Mouse (Mus musculus) hematopoietic multipotent progenitor cell, adult 10-12 weeks (in vitro differentiated cells): ENCODE measurements around the gene Acot11. TPM values are rescaled to one million over a fixed set of nuclear protein-coding genes. Genes with fewer than 3 reads are reported as not detected.

ENCODE experiments used
- polyA plus RNA-seq: library from polyadenylated mRNA; stranded (reverse); fragments of >175 nt; gene quantifications from 2 replicates; pipeline ENCODE4 v1.2.3, GENCODE M21; 2012; ENCODE audit warnings: low replicate concordance

Acot11 gene
- 2.4 and 5.9 TPM in 2 replicates for polyA plus RNA-seq

DNA sequence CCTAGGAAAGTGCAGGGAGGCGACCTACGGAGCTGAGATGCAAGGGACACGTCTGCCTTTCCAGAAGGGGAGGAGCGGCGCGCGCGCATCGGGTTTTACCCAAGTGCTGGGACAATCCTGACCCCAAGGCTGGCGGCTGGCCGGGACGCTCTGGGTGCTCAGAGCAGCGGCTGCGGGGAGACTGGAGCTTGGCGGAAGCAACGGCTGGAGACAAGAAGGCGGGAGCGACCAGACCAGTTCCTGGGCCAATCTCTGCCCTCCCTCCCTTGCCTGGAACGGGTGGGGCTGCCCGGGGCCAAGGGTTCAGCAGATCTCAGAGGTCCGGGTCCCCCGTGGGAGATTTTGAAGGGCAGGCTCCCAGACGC, at the start of gene Acot11:
Gene Acot11 (minus strand): TSS at position 89 of the 365 bp plus-strand sequence.

DNA sequence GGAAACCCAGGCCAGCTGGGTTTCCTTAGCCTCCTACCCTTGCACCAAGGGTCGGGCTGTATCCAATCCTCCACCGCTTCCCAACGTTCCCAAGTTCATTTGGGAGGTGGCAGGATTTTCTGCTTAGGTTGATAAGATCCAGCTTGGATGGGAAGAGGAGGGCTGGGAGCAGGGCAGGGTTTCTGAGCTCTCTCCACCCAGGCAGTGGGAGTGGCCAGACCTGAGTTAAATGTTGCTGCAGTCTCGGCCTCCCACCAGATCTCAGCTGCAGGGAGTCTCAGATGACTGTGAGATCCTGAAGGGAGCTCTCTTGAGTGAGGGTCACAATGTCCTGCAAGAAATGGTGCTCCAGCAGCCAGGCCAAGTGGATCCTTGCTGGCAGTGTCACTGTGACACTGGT, 71.2 kb downstream of the Acot11 start, which contains the start of gene Fam151a:
Gene Fam151a (plus strand): TSS at position 254 of the 400 bp plus-strand sequence.

DNA sequence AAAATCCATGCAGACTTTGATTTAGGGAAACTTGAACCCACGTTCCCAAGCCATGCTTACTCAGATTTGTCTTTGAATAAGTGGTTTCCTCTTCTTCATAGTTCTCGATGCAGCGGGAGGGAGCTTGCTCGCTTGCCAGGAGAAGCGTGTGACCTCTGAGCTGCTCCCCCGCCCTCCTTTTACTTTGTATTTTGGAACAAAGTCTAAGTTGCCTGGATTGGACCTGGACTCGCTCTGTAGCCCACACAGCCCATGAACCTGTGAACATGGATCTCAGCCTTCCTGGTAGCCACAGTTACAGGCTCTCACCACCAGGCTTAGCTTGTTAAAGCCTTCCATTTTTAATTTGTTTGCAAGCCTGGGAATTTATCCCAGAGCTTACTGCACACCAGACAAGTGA, 74.0 kb downstream of the Acot11 start, which contains the start of gene Mroh7:
Gene Mroh7 (minus strand): TSS at position 112 of the 400 bp plus-strand sequence.

Other genes with a start within 250 kb of the Acot11 start
- gene Dhcr24, start 244.0 kb downstream of the Acot11 start, polyA plus RNA-seq, result 13.8 and 14.6 TPM in 2 replicates
- not detected in 2 replicates for gene Lexm, start 187.8 kb downstream of the Acot11 start, polyA plus RNA-seq
- gene Ttc22, start 182.6 kb downstream of the Acot11 start, polyA plus RNA-seq, result not detected in 2 replicates
- gene Pars2, start 153.9 kb downstream of the Acot11 start, polyA plus RNA-seq, result 2.2 and 4.6 TPM in 2 replicates
- 2.8 and 19.9 TPM in 2 replicates for gene Ttc4, start 126.1 kb downstream of the Acot11 start, polyA plus RNA-seq
- 0.23 and 0.28 TPM in 2 replicates for gene Mroh7, start 74.1 kb downstream of the Acot11 start, polyA plus RNA-seq
- not detected in 2 replicates for gene Fam151a, start 71.1 kb downstream of the Acot11 start, polyA plus RNA-seq
- 138 and 160 TPM in 2 replicates for gene Ssbp3, start 105.7 kb upstream of the Acot11 start, polyA plus RNA-seq